Mouse (Mus musculus) lung, adult 18-20 months (tissue): ENCODE results near the gene Nsd2.
"Not testable (repeated sequence)": the region's sequence is repeated elsewhere in the genome, so short reads cannot be mapped to it uniquely, and the experiment has no call there.

Source experiments
- DNase-seq, 2 experiments: peaks; one replicate each; pipeline ENCODE4 v3.0.0; 2022; ENCODE audit warnings: mixed read lengths in 2 of 2

Gene Nsd2

DNA sequence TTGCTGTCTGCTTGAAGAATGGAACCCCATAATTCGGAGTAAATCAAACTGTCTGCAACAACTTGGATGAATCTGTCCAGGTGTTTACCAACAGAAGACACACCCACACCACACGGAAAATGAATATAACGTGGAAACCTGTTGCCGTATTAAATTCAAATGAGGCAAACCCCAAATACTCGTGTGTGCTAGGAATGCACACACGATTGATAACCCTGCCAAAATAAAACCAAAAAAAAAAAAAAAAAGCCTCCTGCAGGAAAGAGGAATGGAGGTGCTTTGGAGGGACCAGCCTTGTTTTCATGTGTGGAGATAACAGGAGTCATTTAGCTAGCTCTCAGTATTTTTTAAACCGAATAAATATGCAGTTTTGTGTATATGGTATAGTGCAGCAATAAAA is 114.4 kb downstream of the Nsd2 start:
- DNase-seq: no peak

DNA sequence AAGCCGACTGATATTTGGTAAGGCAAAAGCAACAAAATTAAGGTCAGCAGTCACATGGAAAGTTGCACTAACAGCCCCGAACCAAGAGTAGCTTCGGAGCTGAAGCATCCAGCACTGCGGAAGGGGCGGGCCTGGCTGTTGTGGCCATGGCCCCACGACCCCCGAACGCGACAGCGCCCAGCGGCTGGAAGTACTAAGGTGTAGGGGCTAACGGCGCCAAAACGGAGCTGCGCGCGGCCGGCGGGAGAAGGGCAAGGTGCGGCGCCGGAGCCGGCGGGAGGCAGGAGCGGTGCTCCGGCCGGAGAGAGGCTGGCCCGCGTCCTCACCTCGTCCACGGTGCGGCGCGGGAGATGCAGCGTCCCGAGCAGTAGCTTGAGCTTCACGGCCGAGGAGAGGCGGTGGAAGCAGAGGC is 115.2 kb downstream of the Nsd2 start:
- DNase-seq: no peak

DNA sequence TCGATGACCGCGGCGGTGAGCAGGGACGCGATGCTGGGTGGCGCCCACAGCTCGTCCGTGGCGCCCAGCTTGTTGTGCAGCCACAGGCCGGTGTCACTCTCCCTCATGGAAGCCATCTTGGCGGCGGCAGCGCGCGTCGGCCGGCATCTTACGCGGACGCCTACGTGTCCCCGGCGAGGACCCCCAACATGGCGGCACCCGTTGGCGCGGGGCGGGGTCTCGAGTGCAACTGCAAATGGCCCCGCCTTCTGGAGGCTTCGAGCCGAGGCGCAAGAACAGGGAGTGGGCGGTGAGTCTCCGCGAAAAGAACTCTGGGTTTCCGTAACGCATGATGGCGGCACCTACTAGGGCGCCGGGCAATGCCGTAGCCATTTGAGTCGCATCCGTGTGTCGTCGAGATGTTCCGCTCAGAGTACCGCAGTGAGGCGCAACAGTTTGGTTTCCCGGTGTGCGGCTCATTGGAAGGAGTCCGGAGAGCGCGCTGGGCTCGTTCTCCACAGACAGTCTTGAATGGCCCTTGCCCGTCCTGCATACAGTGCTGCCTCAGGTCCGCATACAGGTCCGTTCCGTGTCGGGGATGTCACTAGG is 115.7 kb downstream of the Nsd2 start, which contains the start of gene Nelfa:
Gene Nelfa, minus strand, starts transcription at position 294 of the 588 bp plus-strand sequence.
- peak; percentile 99 for DNase-seq

DNA sequence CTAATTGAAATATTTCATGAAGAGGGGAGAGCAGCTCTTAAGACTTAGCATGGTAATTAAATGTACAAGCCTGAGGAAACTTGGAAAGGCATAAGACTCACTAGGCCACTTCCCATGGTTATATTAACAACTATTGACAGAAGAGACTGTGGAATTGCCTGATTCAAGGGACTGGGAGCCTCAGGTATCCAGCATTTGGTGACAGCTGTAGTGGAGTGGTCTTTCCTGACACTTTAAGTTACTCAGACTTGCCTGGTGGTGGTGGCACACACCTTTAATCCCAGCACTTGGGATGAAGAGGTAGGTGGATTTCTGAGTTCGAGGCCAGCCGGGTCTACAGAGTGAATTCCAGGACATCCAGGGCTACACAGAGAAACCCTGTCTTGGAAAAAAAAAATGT is 116.7 kb downstream of the Nsd2 start:
- DNase-seq: no peak

DNA sequence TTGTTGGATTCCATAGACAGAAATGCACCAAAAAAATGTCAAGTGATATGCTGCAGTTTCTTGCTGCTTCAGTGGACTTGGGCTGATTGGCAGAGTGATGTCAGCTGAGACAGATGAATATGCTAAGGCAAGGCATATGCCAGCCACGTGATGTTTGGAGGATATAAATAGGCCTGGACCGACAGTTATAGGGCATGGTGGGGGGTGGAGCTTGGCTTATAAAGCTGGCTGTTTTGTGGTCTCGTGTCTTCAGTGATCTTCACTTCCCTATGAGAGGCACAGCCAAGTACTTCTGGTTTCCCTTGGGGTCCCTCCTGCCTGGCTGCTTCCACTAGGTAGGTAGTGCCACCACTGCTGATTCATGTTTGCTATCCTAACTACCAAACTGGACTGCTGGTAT is 117.9 kb downstream of the Nsd2 start:
- peak; percentile 14 to 34 for DNase-seq

DNA sequence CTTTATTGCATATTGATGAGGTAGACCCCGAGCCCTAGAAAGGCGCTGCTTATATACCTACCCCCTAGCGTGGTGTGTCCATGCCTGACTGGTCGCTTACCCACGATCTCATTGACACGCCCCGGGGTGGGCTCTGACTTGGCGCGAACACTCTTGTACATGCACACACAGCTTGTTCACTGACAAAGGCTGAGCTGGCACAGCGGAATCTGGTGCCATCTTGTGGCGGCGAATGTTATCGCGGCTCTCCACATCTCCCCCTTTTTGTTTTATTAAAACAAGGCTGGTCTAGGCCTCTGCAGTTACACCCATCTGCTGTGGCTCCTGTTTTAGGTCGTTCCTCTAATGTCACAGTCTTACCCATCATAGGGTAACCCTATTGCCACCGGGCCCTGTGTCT is 126.5 kb downstream of the Nsd2 start:
- DNase-seq: not testable (repeated sequence)
